Mouse (Mus musculus) kidney, adult 2 months (tissue): Measurements from ENCODE around the gene Cd80.

Experiments
- CTCF ChIP-seq: fragments of 200-500 bp; conservative IDR thresholded peaks from 2 replicates; pipeline ENCODE4 v1.5.1; 2011; ENCODE audit warnings: low read depth, mild to moderate bottlenecking, control low read depth, low read length, moderate library complexity, mixed read lengths; ENCODE audit not compliant: insufficient read depth, insufficient read length
- POLR2A ChIP-seq: fragments of 200-500 bp; IDR thresholded peaks from one replicate; pipeline ENCODE4 v1.6.1; 2011; ENCODE audit warnings: low read depth, low read length, control low read depth

DNA sequence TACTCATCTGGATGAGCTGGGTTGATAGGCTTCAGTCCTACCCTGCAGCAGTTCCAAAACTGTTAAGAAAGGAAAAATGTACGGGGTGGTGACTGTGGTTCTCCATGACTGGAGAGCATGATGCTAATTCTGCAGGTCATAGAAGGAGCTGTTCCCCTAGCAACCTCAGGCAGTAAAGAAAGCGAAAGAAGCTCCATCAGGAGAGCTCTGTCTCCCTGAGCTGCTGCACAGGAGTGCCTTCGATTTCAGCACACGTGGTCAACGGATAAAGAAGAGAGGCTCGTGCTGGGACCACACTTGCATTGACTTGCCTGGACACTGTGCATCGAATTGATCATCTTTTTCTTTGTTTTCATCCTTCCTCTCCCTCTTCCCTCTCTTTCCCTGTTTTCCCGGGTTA lies 13.1 kb upstream of the Cd80 start:
- TF ChIP-seq CTCF (no peak), POLR2A (no peak)
